Mouse (Mus musculus) testis, adult 2 months (tissue): Measurements from ENCODE around the gene Capzb.

Source experiments
- CTCF ChIP-seq: fragments of 200-500 bp; IDR thresholded peaks from 2 replicates; pipeline ENCODE4 v1.5.1; 2012; ENCODE audit warnings: low read depth, mild to moderate bottlenecking, inconsistent platforms, low read length, moderate library complexity; ENCODE audit not compliant: control insufficient read depth, insufficient read depth, insufficient replicate concordance
- POLR2A ChIP-seq: fragments of 200-500 bp; IDR thresholded peaks from 2 replicates; pipeline ENCODE4 v1.6.1; 2012; ENCODE audit warnings: low read depth, mild to moderate bottlenecking, inconsistent platforms, low read length, moderate library complexity; ENCODE audit not compliant: control insufficient read depth

- TF ChIP-seq CTCF (no peak; the same call in 1 of the 2 replicates), POLR2A (no peak)
Observed at GRCm38 (mm10) chr4:139179218-139179617, 13.5 kb upstream of the Capzb start.
